Mouse (Mus musculus) common myeloid progenitor, adult 5-6 weeks (primary cell): ENCODE results near the gene Eme1. TPM values are rescaled to one million over a fixed set of nuclear protein-coding genes. Genes with fewer than 3 reads are reported as not detected.

Experiments used
- ATAC-seq: replicated peaks from 2 replicates; pipeline ENCODE4 v1.8.0; 2016; ENCODE audit warnings: low read depth, mild to moderate bottlenecking, moderate TSS enrichment, inconsistent platforms; ENCODE audit not compliant: poor library complexity, severe bottlenecking
- total RNA-seq: library from RNA; stranded (forward); fragments of 200-1000, 187-1606 nt; gene quantifications from 2 replicates; pipeline ENCODE4 v1.2.3, GENCODE M21; 2017

Eme1 gene
- total RNA-seq, 1 experiment from 2014 or later, result 37.9 TPM

- peak; percentile 89 for ATAC-seq
Observed at GRCm38 (mm10) chr11:94601321-94602281, 52.2 kb downstream of the Eme1 start, which contains the start of gene Acsf2. Gene Acsf2, minus strand, starts transcription at chr11:94601871.

GRCm38 (mm10) chr11:94600447-94600846 lies 53.3 kb downstream of the Eme1 start:
- no peak for ATAC-seq

GRCm38 (mm10) chr11:94598437-94599120 lies 55.2 kb downstream of the Eme1 start:
- no peak for ATAC-seq

GRCm38 (mm10) chr11:94597319-94597718 lies 56.4 kb downstream of the Eme1 start:
- ATAC-seq, result no peak

GRCm38 (mm10) chr11:94596311-94596852 lies 57.4 kb downstream of the Eme1 start:
- peak; percentile 78 for ATAC-seq

Other genes starting within 250 kb of the Eme1 start
- gene Cacna1g, start 179.8 kb downstream of the Eme1 start, total RNA-seq, result 0.34 TPM in 1 of 2 replicates, not detected in the other
- not detected in 2 replicates for gene Spata20, start 167.8 kb downstream of the Eme1 start, total RNA-seq
- gene Epn3, start 154.0 kb downstream of the Eme1 start, total RNA-seq, result not detected in 2 replicates
- gene Mycbpap, start 132.2 kb downstream of the Eme1 start, total RNA-seq, result 0.55 and 10.8 TPM in 2 replicates
- gene Rsad1, start 104.7 kb downstream of the Eme1 start, total RNA-seq, result 6.2 and 10.6 TPM in 2 replicates
- not detected in 2 replicates for gene Chad, start 88.9 kb downstream of the Eme1 start, total RNA-seq
- 7.9 and 8.1 TPM in 2 replicates for gene Acsf2, start 52.1 kb downstream of the Eme1 start, total RNA-seq
- 149 and 151 TPM in 2 replicates for gene Lrrc59, start 24.2 kb downstream of the Eme1 start, total RNA-seq
- gene Mrpl27, start 197 bp downstream of the Eme1 start, total RNA-seq, result 35.0 and 63.6 TPM in 2 replicates
- 6.6 and 8.6 TPM in 2 replicates for gene Xylt2, start 23.6 kb upstream of the Eme1 start, total RNA-seq
- gene Gm11541, start 50.5 kb upstream of the Eme1 start, total RNA-seq, result not detected in 2 replicates
- 0.09 TPM in 1 of 2 replicates, not detected in the other for gene Cdc34b, start 87.8 kb upstream of the Eme1 start, total RNA-seq
- gene Tmem92, start 128.7 kb upstream of the Eme1 start, total RNA-seq, result not detected in 2 replicates